Mouse (Mus musculus) forebrain, postnatal 0 days (tissue): Measurements from ENCODE around the gene Fam104a. TPM values are rescaled to one million over a fixed set of nuclear protein-coding genes. Genes with fewer than 3 reads are reported as not detected.

Source experiments
- ATAC-seq: fragments of 200-750 bp; cut with Nextera tagmentation; 2 replicates; pipeline ENCODE4 v1.8.0; 2017; ENCODE audit warnings: mild to moderate bottlenecking, moderate library complexity
- DNase-seq: peaks from one replicate; pipeline ENCODE4 v3.0.0-alpha.2; 2015
- H3K27ac ChIP-seq: fragments of 300-500 bp; sonication (generic); 2 replicates; pipeline ENCODE4 v1.5.1; 2014; ENCODE audit warnings: low read depth, mild to moderate bottlenecking, antibody characterized with exemption, low read length, moderate library complexity, mixed read lengths
- H3K27me3 ChIP-seq: fragments of 300-500 bp; sonication (generic); 2 replicates; pipeline ENCODE4 v1.6.1; 2014; ENCODE audit warnings: mild to moderate bottlenecking, low read length, mixed read lengths; ENCODE audit not compliant: insufficient read depth
- H3K36me3 ChIP-seq: fragments of 300-500 bp; sonication (generic); 2 replicates; pipeline ENCODE4 v1.6.1; 2014; ENCODE audit warnings: mild to moderate bottlenecking, moderate library complexity; ENCODE audit not compliant: insufficient read depth
- H3K4me1 ChIP-seq: fragments of 300-500 bp; sonication (generic); 2 replicates; pipeline ENCODE4 v1.6.1; 2014; ENCODE audit warnings: antibody characterized with exemption; ENCODE audit not compliant: insufficient read depth
- H3K4me2 ChIP-seq: fragments of 300-500 bp; sonication (generic); 2 replicates; pipeline ENCODE4 v1.6.1; 2014; ENCODE audit warnings: low read depth, mild to moderate bottlenecking, moderate library complexity
- H3K4me3 ChIP-seq: fragments of 300-500 bp; sonication (generic); 2 replicates; pipeline ENCODE4 v1.5.1; 2014; ENCODE audit warnings: low read depth, low read length, mixed read lengths
- H3K9ac ChIP-seq: fragments of 300-500 bp; sonication (generic); 2 replicates; pipeline ENCODE4 v1.6.1; 2014; ENCODE audit warnings: mild to moderate bottlenecking
- H3K9me3 ChIP-seq: fragments of 300-500 bp; sonication (generic); 2 replicates; pipeline ENCODE4 v1.6.1; 2016; ENCODE audit warnings: low read length
- CTCF ChIP-seq: sonication (generic); IDR thresholded peaks from 2 replicates; pipeline ENCODE4 v1.5.1; 2016; ENCODE audit warnings: antibody characterized with exemption, control low read depth, low read depth
- WGBS: fragments of 180-500 bp; shearing (Covaris S2); extraction: QIAGEN DNeasy Blood & Tissue Kit; methylation state at CpG from one replicate; pipeline ENCODE4 v1.1.7; 2014; 5-methylcytosine and 5-hydroxymethylcytosine counted together
- polyA plus RNA-seq: library from polyadenylated mRNA; unstranded; fragments of >200 nt; fragmentation: Nextera tagmentation; extraction: Ambion mirVana; gene quantifications from 2 replicates; pipeline ENCODE4 v1.2.1, GENCODE M21; 2015
- total RNA-seq: library from RNA; depleted of rRNA; stranded (reverse); fragments of >200 nt; gene quantifications from 2 replicates; pipeline ENCODE4 v1.2.3, GENCODE M21; 2014

The Fam104a gene
- total and polyA plus RNA-seq, 2 experiments from 2014 or later, result 37.6 to 54.7 TPM

DNA sequence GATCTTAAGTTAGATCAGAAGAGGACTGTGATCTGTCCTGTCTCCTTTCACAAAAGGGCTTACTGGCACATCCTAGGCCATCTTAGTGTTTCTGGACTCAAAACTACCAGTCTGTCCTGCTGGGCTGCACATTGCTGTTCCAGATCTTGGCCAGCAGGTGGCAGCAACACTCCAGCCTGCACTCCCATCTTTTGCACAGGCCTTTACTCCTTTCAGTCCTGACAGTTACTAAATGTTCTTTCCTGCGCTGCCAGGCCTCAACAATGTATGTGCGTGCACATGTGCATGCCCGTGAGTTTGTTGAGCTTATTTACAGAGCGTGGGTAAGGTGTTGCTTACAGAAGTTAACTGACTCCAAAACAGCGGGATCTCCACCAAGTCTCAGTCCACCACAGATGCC lies 19.8 kb upstream of the Fam104a start:
- no peaks in the 10 kb centered on the region for H3K27me3 ChIP-seq
- peaks cover 3% of the 10 kb centered on the region; the same call in 1 of the 2 replicates for H3K36me3 ChIP-seq
- peak; percentile 89 for DNase-seq
- H3K27ac ChIP-seq, result no peak overlapping the region
- H3K9ac ChIP-seq, result no peak overlapping the region
- no peaks in the 10 kb centered on the region for H3K9me3 ChIP-seq
- 25% methylated on average over 5 of the region's 5 CpGs for WGBS
- TF ChIP-seq CTCF, result peak; percentile 100
- no peak overlapping the region for H3K4me2 ChIP-seq
- no peaks in the 10 kb centered on the region for H3K4me1 ChIP-seq
- peak; percentile 87 for ATAC-seq
- H3K4me3 ChIP-seq, result no peak overlapping the region

- ATAC-seq, result no peak
- no peaks in the 10 kb centered on the region for H3K27me3 ChIP-seq
- no peak overlapping the region for H3K4me3 ChIP-seq
- H3K9me3 ChIP-seq, result no peaks in the 10 kb centered on the region
- H3K27ac ChIP-seq, result no peak overlapping the region
- H3K9ac ChIP-seq, result no peak overlapping the region
- no peak overlapping the region for H3K4me2 ChIP-seq
- no peak for TF ChIP-seq CTCF
- no peak for DNase-seq
- H3K36me3 ChIP-seq, result peaks cover 20% of the 10 kb centered on the region
- H3K4me1 ChIP-seq, result no peaks in the 10 kb centered on the region
- WGBS, result 90% methylated on average over 7 of the region's 7 CpGs
Measured at GRCm38 (mm10) chr11:113699643-113700042, 15.7 kb upstream of the Fam104a start.

- H3K27me3 ChIP-seq, result no peaks in the 10 kb centered on the region
- ATAC-seq (no peak), DNase-seq (no peak)
- no peak for TF ChIP-seq CTCF
- no peaks in the 10 kb centered on the region for H3K9me3 ChIP-seq
- WGBS, result 76% methylated on average over 12 of the region's 12 CpGs
- no peak overlapping the region for H3K4me3 ChIP-seq
- no peak overlapping the region for H3K4me2 ChIP-seq
- H3K36me3 ChIP-seq, result peaks cover 27% of the 10 kb centered on the region
- H3K27ac ChIP-seq, result no peak overlapping the region
- no peak overlapping the region for H3K9ac ChIP-seq
- H3K4me1 ChIP-seq, result no peaks in the 10 kb centered on the region
Measured at GRCm38 (mm10) chr11:113698013-113698545, 14.1 kb upstream of the Fam104a start.

- H3K36me3 ChIP-seq, result peaks cover 32% of the 10 kb centered on the region
- no peaks in the 10 kb centered on the region for H3K9me3 ChIP-seq
- DNase-seq, result no peak
- H3K27ac ChIP-seq, result no peak overlapping the region
- 40% methylated on average over 5 of the region's 5 CpGs for WGBS
- H3K4me1 ChIP-seq, result no peaks in the 10 kb centered on the region
- ATAC-seq, result no peak
- H3K9ac ChIP-seq, result no peak overlapping the region
- no peak overlapping the region for H3K4me2 ChIP-seq
- H3K27me3 ChIP-seq, result no peaks in the 10 kb centered on the region
- TF ChIP-seq CTCF, result no peak
- H3K4me3 ChIP-seq, result no peak overlapping the region
Measured at GRCm38 (mm10) chr11:113697571-113697970, 13.6 kb upstream of the Fam104a start.

DNA sequence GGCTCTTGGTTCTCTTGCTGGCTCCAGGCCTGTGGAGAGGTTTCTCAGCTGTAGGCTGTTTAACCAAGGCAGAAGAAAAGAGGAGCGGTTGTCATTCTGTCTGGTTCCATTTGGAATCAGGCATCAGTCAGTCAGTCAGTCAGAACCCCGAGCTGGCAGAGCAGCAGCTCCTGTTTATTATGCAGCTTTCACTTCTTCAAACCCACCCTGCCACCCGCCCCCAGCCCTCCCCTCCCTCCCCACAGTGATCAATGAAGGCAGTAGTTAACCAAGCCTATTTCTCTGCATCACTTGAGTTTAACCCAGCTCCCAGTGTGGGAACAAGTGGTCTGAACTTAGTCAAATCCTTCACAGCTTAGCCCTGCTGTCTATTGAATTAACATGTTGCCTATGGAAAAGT lies 7.9 kb upstream of the Fam104a start:
- DNase-seq (no peak), ATAC-seq (no peak)
- H3K9ac ChIP-seq, result no peak overlapping the region
- H3K27ac ChIP-seq, result no peak overlapping the region
- H3K4me2 ChIP-seq, result no peak overlapping the region
- no peak overlapping the region for H3K4me3 ChIP-seq
- WGBS, result 63% methylated on average over 3 of the region's 3 CpGs
- no peaks in the 10 kb centered on the region for H3K4me1 ChIP-seq
- TF ChIP-seq CTCF, result no peak
- H3K9me3 ChIP-seq, result no peaks in the 10 kb centered on the region
- H3K27me3 ChIP-seq, result no peaks in the 10 kb centered on the region
- peaks cover 75% of the 10 kb centered on the region for H3K36me3 ChIP-seq

DNA sequence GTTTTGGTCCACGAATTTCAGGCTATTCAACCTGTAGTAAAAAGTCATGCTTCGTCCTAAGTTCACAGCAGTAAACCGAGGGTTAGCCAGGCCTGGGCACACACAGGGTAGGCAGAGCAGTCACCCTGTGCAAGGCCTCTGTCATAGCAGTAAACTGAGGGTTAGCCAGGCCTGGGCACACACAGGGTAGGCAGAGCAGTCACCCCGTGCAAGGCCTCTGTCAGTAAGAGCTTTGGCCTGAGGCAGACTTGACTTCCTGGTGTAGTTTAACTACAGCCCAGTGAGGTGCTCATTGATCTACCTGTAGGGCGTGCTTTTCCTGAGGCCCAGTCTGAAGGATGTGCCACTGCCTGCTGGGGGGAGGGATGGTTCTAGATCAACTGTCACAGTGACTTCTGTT lies 7.4 kb upstream of the Fam104a start:
- Histone ChIP-seq H3K4me2 (no peak overlapping the region), H3K36me3 (peaks cover 75% of the 10 kb centered on the region), H3K27ac (no peak overlapping the region), H3K9me3 (no peaks in the 10 kb centered on the region), H3K4me1 (peaks cover 3% of the 10 kb centered on the region; the same call in 1 of the 2 replicates), H3K4me3 (no peak overlapping the region), H3K9ac (no peak overlapping the region), H3K27me3 (no peaks in the 10 kb centered on the region)
- no peak for TF ChIP-seq CTCF
- 91% methylated on average over 5 of the region's 5 CpGs for WGBS
- DNase-seq (no peak), ATAC-seq (no peak)

DNA sequence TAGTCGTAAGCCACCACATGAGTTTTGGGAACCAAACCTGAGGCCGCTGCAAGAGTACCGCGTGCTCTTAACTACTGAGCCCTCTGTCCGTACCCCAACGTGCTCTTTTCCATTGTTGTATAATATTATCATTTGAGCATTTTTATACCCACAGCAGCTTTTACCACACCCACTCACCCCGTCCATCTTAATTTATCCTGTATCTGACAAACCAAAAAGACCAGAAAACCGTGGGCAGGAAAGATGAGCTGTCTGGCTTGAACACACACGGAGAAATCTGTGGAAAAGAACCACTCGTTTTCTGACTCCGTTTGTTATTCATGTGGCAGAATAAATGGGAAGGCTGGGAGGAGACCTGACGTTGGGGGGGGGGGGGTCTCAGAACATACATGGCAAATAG lies 6.6 kb upstream of the Fam104a start:
- H3K36me3 ChIP-seq, result peaks cover 67% of the 10 kb centered on the region
- ATAC-seq, result no peak

More for the DNA sequence above, 6.6 kb upstream of the Fam104a start:
- H3K4me1 ChIP-seq, result peaks cover 3% of the 10 kb centered on the region; the same call in 1 of the 2 replicates
- H3K9me3 ChIP-seq, result no peaks in the 10 kb centered on the region
- no peak overlapping the region for H3K27ac ChIP-seq
- 91% methylated on average over 12 of the region's 12 CpGs for WGBS
- no peak for TF ChIP-seq CTCF
- H3K4me2 ChIP-seq, result no peak overlapping the region
- no peak overlapping the region for H3K4me3 ChIP-seq
- DNase-seq, result no peak
- no peaks in the 10 kb centered on the region for H3K27me3 ChIP-seq
- no peak overlapping the region for H3K9ac ChIP-seq
